Mouse (Mus musculus) hindbrain, embryonic 15.5 days (tissue): ENCODE results near the gene Magi2. TPM values are rescaled to one million over a fixed set of nuclear protein-coding genes. Genes with fewer than 3 reads are reported as not detected.
"Not testable (repeated sequence)": the region's sequence is repeated elsewhere in the genome, so short reads cannot be mapped to it uniquely, and the experiment has no call there.

Source experiments
- ATAC-seq: fragments of 200-750 bp; cut with Nextera tagmentation; 2 replicates; pipeline ENCODE4 v1.8.0; 2017; ENCODE audit warnings: low read depth, moderate number of reproducible peaks, moderate TSS enrichment; ENCODE audit not compliant: low FRiP score
- H3K27ac ChIP-seq: fragments of 300-500 bp; sonication (generic); replicated peaks from 2 replicates; pipeline ENCODE4 v1.5.1; 2015; ENCODE audit warnings: mild to moderate bottlenecking, inconsistent platforms
- H3K27me3 ChIP-seq: fragments of 300-500 bp; sonication (generic); 2 replicates; pipeline ENCODE4 v1.6.1; 2015; ENCODE audit warnings: control low read depth, inconsistent platforms
- H3K36me3 ChIP-seq: fragments of 300-500 bp; sonication (generic); 2 replicates; pipeline ENCODE4 v1.6.1; 2015; ENCODE audit warnings: control low read depth, inconsistent platforms
- H3K4me1 ChIP-seq: fragments of 300-500 bp; sonication (generic); replicated peaks from 2 replicates; pipeline ENCODE4 v1.6.1; 2015; ENCODE audit warnings: control low read depth, inconsistent platforms
- H3K4me2 ChIP-seq: fragments of 300-500 bp; sonication (generic); 2 replicates; pipeline ENCODE4 v1.6.1; 2015; ENCODE audit warnings: moderate library complexity, mild to moderate bottlenecking, inconsistent platforms
- H3K4me3 ChIP-seq: fragments of 300-500 bp; sonication (generic); 2 replicates; pipeline ENCODE4 v1.5.1; 2015; ENCODE audit warnings: mild to moderate bottlenecking, inconsistent platforms
- H3K9ac ChIP-seq: fragments of 300-500 bp; sonication (generic); 2 replicates; pipeline ENCODE4 v1.6.1; 2015; ENCODE audit warnings: inconsistent platforms
- H3K9me3 ChIP-seq: fragments of 300-500 bp; sonication (generic); 2 replicates; pipeline ENCODE4 v1.6.1; 2016; ENCODE audit warnings: control low read depth, inconsistent platforms
- WGBS: fragments of 180-500 bp; shearing (Covaris S2); methylation state at CpG from one replicate; pipeline ENCODE4 v1.1.7; 2015; 5-methylcytosine and 5-hydroxymethylcytosine counted together
- polyA plus RNA-seq: library from polyadenylated mRNA; unstranded; fragments of >200 nt; fragmentation: Nextera tagmentation; extraction: Ambion mirVana; gene quantifications from 2 replicates; pipeline ENCODE4 v1.2.1, GENCODE M21; 2015

Magi2 gene
- polyA plus RNA-seq, 1 experiment from 2014 or later = 28.4 TPM

DNA sequence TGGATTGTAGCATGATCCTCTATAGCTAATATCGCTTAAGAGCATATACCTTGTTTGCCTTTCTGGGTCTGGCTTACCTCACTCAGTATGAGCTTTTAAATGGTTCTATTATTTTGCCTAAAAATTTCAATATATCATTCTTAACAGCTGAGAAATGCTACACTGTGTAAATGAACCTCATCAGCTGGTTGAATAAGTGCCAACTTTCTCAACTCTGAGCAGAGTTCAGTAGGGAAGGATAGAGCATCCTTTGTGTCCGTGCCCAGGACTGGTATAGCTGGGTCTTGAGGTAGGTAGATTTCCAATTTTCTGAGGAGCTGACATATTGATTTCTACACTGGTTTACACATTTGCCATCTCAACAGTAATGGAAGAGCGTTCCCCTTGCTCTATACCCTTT lies 65.7 kb downstream of the Magi2 start:
- Histone ChIP-seq H3K27me3 (no peaks in the 10 kb centered on the region), H3K4me3 (no peak overlapping the region), H3K36me3 (no peaks in the 10 kb centered on the region), H3K4me1 (no peaks in the 10 kb centered on the region), H3K4me2 (no peak overlapping the region), H3K27ac (no peak overlapping the region), H3K9ac (no peak overlapping the region), H3K9me3 (no peaks in the 10 kb centered on the region)
- WGBS = 95% methylated on average over 3 of the region's 3 CpGs
- ATAC-seq = no peak

DNA sequence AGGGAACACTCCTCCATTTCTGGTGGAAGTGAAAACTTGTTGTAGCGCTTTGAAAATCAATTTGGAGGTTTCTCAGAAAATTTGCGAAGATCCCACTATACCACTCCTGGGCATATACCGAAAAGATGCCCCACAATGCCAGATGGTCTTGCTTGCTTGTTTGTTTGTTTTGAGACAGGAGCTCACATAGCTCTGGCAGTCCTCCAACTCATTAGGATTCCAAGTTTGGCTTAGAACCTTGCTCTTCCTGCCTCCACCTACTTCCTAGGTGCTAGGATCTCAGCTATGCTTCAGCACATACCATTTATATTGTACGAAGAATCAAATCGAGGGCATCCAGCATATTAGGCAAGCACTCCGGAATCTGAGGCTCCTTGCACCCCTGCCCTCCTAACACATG lies 79.8 kb downstream of the Magi2 start:
- H3K4me1 ChIP-seq = no peaks in the 10 kb centered on the region
- no peaks in the 10 kb centered on the region for H3K9me3 ChIP-seq
- H3K36me3 ChIP-seq = no peaks in the 10 kb centered on the region
- no peak overlapping the region for H3K4me3 ChIP-seq
- 91% methylated on average over 6 of the region's 6 CpGs for WGBS
- no peak for ATAC-seq
- H3K9ac ChIP-seq = no peak overlapping the region
- no peak overlapping the region for H3K4me2 ChIP-seq
- H3K27me3 ChIP-seq = no peaks in the 10 kb centered on the region
- no peak overlapping the region for H3K27ac ChIP-seq

DNA sequence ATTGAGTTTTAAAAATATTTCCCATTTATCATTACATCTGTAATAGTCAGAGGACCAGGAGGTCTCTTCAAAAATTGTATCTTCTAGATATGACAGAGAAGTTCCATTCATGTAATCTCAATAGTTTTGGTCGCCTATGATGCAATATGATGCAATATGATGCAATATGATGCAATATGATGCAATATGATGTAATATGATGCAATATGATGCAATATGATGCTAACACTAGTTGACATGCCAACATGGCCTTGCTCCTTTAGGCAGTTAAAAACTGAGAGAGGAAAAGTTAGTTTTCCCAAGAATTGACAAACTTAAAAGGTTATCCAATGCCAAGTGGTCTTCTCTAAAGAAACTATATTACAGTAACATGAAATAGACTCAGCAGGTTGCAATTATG lies 83.0 kb downstream of the Magi2 start:
- H3K27me3 ChIP-seq = no peaks in the 10 kb centered on the region
- no peak overlapping the region for H3K27ac ChIP-seq
- no peak overlapping the region for H3K9ac ChIP-seq
- H3K4me2 ChIP-seq = no peak overlapping the region
- no peak overlapping the region for H3K4me3 ChIP-seq
- no peaks in the 10 kb centered on the region for H3K4me1 ChIP-seq
- ATAC-seq = no peak
- no peaks in the 10 kb centered on the region for H3K36me3 ChIP-seq
- 69% methylated on average over 1 of the region's 1 CpGs for WGBS
- H3K9me3 ChIP-seq = no peaks in the 10 kb centered on the region

DNA sequence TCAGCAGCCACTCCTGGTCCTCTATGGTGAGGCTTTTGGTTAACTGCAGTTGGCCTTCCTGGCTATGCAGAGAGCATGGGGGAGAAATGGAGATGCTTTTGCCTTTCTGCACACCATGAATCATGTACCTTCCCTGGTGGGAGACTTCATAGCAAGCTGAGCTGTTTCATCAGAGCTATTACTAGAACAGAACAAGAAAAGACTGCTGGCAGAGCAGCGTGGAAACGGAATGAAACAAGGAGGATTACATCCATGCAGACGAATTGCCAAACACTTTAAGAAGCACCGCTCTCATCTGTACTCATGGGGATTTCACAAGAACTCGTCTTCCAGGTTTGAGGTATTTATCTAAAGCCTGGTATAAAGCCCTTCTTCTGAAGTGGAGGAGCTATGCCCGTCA lies 95.7 kb downstream of the Magi2 start:
- 81% methylated on average over 6 of the region's 6 CpGs for WGBS
- no peaks in the 10 kb centered on the region for H3K36me3 ChIP-seq
- ATAC-seq = no peak
- no peak overlapping the region for H3K4me3 ChIP-seq
- H3K9ac ChIP-seq = no peak overlapping the region
- no peaks in the 10 kb centered on the region for H3K27me3 ChIP-seq
- H3K4me1 ChIP-seq = no peaks in the 10 kb centered on the region
- no peaks in the 10 kb centered on the region for H3K9me3 ChIP-seq
- no peak overlapping the region for H3K4me2 ChIP-seq
- H3K27ac ChIP-seq = no peak overlapping the region

DNA sequence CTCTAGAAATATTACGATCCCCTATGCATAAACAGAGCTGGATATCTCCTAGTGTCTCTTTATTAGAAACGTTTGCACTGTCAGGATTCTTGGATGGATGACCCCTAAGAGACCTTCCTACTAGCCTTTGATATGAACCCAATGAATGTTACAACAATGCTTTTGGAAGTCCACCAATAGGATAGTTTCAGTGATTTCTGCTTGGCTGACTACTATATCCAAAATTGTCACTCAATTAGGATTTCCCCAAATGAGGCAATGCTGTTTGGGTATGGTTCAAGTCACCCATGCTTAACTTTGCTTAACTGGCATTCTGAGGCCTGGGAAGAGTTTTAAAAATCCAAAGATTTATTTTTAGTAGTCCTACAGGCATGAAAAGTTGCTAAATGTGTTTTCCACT lies 110.7 kb downstream of the Magi2 start:
- Histone ChIP-seq H3K4me1 (no peaks in the 10 kb centered on the region), H3K4me2 (no peak overlapping the region), H3K4me3 (no peak overlapping the region), H3K27me3 (no peaks in the 10 kb centered on the region), H3K9me3 (no peaks in the 10 kb centered on the region), H3K9ac (no peak overlapping the region), H3K36me3 (no peaks in the 10 kb centered on the region), H3K27ac (no peak overlapping the region)
- ATAC-seq = no peak
- WGBS = 65% methylated on average over 2 of the region's 2 CpGs

DNA sequence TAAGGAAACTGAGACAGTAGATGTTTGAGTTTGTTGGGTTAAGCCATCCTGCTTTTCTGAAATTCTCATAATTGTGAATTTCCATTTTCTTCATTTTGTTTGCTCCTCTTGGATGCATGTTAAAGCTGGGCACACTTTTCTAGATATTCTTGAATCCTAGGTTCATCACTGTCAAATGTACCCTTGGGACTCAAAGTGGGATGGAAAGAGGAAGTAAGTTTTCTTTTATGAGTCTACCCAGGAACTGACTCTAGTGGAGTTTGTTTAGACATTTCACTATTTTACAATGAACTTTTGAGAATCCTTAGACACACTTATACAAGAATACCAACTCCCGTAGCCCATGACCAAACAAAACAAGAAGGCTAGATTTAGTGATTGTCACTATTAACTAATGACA lies 141.3 kb downstream of the Magi2 start:
- Histone ChIP-seq H3K36me3 (no peaks in the 10 kb centered on the region), H3K4me1 (no peaks in the 10 kb centered on the region), H3K9me3 (no peaks in the 10 kb centered on the region), H3K4me3 (no peak overlapping the region), H3K27me3 (no peaks in the 10 kb centered on the region), H3K9ac (no peak overlapping the region), H3K27ac (no peak overlapping the region), H3K4me2 (no peak overlapping the region)
- no peak for ATAC-seq
- 93% methylated on average over 1 of the region's 1 CpGs for WGBS

DNA sequence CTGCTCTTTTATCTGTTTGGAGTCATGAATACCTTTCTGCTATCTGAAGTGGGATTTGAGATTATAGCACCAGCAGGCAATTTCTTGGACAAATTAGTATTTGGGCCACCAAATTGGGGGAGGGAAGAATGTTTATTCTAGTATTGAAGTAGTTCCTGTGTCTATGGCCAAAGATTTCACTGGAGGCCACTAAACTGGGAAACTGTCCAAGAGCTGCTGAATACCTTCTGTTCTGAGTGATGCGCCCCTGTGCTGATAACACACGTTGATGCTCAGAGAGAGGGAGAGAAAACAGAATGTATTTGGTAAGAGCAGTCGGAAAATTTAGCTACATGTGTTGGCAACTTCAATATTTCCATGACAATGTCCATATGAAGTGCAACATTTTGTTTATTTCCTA lies 169.0 kb downstream of the Magi2 start:
- no peak for ATAC-seq

DNA sequence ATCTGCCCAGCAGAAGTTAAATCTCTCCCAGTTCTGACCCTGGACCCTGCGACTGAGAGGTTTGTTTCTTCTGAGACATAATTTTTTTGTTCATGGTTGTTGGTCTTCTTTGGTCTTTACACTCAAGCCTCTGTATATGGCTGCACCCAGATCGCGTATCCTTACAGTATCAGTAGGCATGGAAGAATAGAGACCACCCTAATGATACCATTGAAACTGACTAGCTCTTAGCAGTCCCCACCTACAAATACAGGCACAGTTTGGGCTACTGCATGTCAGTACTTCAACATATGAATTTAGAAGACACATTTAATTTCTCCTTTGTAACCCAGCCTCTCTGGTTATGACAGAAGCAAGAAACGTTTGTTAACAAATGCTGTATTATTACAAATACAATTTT lies 173.5 kb downstream of the Magi2 start:
- Histone ChIP-seq H3K4me1 (no peaks in the 10 kb centered on the region), H3K27ac (no peak overlapping the region), H3K4me2 (no peak overlapping the region), H3K27me3 (no peaks in the 10 kb centered on the region), H3K36me3 (no peaks in the 10 kb centered on the region), H3K9ac (no peak overlapping the region), H3K4me3 (no peak overlapping the region), H3K9me3 (no peaks in the 10 kb centered on the region)
- 92% methylated on average over 4 of the region's 4 CpGs for WGBS
- ATAC-seq = no peak

More for the DNA sequence above, 169.0 kb downstream of the Magi2 start:
- H3K36me3 ChIP-seq = no peaks in the 10 kb centered on the region
- H3K27ac ChIP-seq = no peak overlapping the region
- H3K4me3 ChIP-seq = no peak overlapping the region
- H3K4me2 ChIP-seq = no peak overlapping the region
- no peaks in the 10 kb centered on the region for H3K9me3 ChIP-seq
- 56% methylated on average over 3 of the region's 3 CpGs for WGBS
- H3K4me1 ChIP-seq = no peaks in the 10 kb centered on the region
- no peaks in the 10 kb centered on the region for H3K27me3 ChIP-seq
- no peak overlapping the region for H3K9ac ChIP-seq

- Histone ChIP-seq H3K27ac (no peak overlapping the region), H3K4me3 (no peak overlapping the region), H3K27me3 (no peaks in the 10 kb centered on the region), H3K4me2 (no peak overlapping the region), H3K9me3 (no peaks in the 10 kb centered on the region), H3K9ac (no peak overlapping the region), H3K36me3 (no peaks in the 10 kb centered on the region), H3K4me1 (no peaks in the 10 kb centered on the region)
- 47% methylated on average over 5 of the region's 5 CpGs for WGBS
- ATAC-seq = peak; percentile 79
Measured at GRCm38 (mm10) chr5:19400738-19401408, 174.0 kb downstream of the Magi2 start.

- H3K27ac ChIP-seq, H3K36me3 ChIP-seq, H3K27me3 ChIP-seq, H3K4me2 ChIP-seq, H3K9ac ChIP-seq, ATAC-seq, H3K4me3 ChIP-seq, H3K4me1 ChIP-seq, H3K9me3 ChIP-seq: not testable (repeated sequence)
- WGBS = 74% methylated on average over 1 of the region's 1 CpGs
Measured at GRCm38 (mm10) chr5:19404268-19404667, 177.4 kb downstream of the Magi2 start.

GRCm38 (mm10) chr5:19414556-19414955 lies 187.7 kb downstream of the Magi2 start:
- Histone ChIP-seq H3K36me3 (no peaks in the 10 kb centered on the region), H3K4me2 (no peak overlapping the region), H3K4me1 (no peaks in the 10 kb centered on the region), H3K27me3 (no peaks in the 10 kb centered on the region), H3K4me3 (no peak overlapping the region), H3K9ac (no peak overlapping the region), H3K9me3 (no peaks in the 10 kb centered on the region), H3K27ac (no peak overlapping the region)
- WGBS = 54% methylated on average over 4 of the region's 4 CpGs
- no peak for ATAC-seq

- H3K4me1 ChIP-seq = no peaks in the 10 kb centered on the region
- ATAC-seq = no peak
- H3K9ac ChIP-seq = no peak overlapping the region
- H3K4me3 ChIP-seq = no peak overlapping the region
- no peak overlapping the region for H3K4me2 ChIP-seq
- H3K9me3 ChIP-seq = no peaks in the 10 kb centered on the region
- 26% methylated on average over 2 of the region's 2 CpGs for WGBS
- H3K27me3 ChIP-seq = no peaks in the 10 kb centered on the region
- H3K27ac ChIP-seq = no peak overlapping the region
- H3K36me3 ChIP-seq = no peaks in the 10 kb centered on the region
Measured at GRCm38 (mm10) chr5:19429290-19429689, 202.5 kb downstream of the Magi2 start.

DNA sequence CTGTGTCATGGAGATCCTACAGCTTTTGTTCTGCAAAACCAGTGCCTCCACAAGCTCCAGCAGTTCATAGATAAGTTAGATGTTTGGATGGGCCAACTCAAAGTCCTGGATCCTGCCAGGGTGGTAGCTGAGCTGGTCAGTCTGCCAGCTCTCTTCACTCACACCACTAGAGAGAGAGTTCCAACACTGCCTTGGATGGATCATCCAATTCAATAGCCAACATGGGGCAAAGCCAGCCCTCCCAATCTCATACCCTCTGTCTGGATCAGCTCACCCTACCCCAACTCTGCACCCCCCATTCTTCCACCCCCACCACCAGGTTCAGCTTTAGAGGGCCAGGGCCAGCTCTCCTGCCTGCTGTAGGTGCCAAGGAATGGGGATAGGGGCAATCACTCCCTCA lies 235.7 kb downstream of the Magi2 start:
- Histone ChIP-seq H3K4me1 (no peaks in the 10 kb centered on the region), H3K4me2 (no peak overlapping the region), H3K9ac (no peak overlapping the region), H3K36me3 (no peaks in the 10 kb centered on the region), H3K9me3 (no peaks in the 10 kb centered on the region), H3K27ac (no peak overlapping the region), H3K4me3 (no peak overlapping the region), H3K27me3 (no peaks in the 10 kb centered on the region)
- no peak for ATAC-seq
